Mouse (Mus musculus): Measurements from ENCODE around the gene Sptbn4.

- TF ChIP-seq CTCF (IDR thresholded peaks at IDR 0.05; ENCODE audit: control insufficient read depth, insufficient read depth, insufficient read length), result no peak
- no peak for TF ChIP-seq MAX (IDR thresholded peaks at IDR 0.05)
- TF ChIP-seq MYOD1 (IDR thresholded peaks at IDR 0.05; ENCODE audit: control insufficient read depth, insufficient read length, low read depth), result no peak
- TF ChIP-seq USF1 (IDR thresholded peaks at IDR 0.05; ENCODE audit: low read depth), result no peak
- TF ChIP-seq MYOG (IDR thresholded peaks at IDR 0.05; ENCODE audit: control insufficient read depth, extremely low read depth, insufficient read length), result no peak
Measured at GRCm38 (mm10) chr7:27364379-27364778, 83.1 kb downstream of the Sptbn4 start.

Measured in C2C12 (cell line).